Mouse (Mus musculus): ENCODE measurements around the gene Txndc12.

DNA sequence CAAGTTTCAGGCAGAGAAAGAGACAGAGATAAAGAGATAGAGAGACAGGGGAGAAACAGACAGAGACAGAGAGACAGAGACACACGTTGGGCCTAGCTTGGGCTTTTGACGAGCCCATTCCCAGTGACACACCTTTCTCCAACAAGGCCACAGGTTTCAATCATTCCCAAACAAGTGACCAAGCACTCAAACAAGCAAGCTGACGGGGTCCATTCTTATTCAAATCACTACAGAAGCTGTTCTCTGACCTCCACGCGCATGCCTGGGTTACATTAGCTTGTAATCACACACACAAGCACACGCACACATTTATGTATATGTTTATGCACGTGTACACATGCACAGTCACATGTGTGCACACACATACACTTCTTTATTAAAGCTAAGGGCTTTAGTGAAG lies 66.0 kb downstream of the Txndc12 start:
- TF ChIP-seq POLR2A (IDR thresholded peaks at IDR 0.05; ENCODE audit: control insufficient read depth, low read depth, low read length) (no peak), CTCF (IDR thresholded peaks at IDR 0.05; ENCODE audit: control insufficient read depth, insufficient read depth, insufficient replicate concordance, low read depth, low read length) (no peak)

All from testis, adult 2 months (tissue).